Mouse (Mus musculus) heart, postnatal 0 days (tissue): ENCODE results near the gene Tmem50a.
A peak's percentile ranks its signal among the peaks of the same experiment; 100 is the strongest.

Source experiments
- CTCF ChIP-seq: IDR thresholded peaks from 2 replicates; pipeline ENCODE4 v1.5.1; 2016; ENCODE audit warnings: antibody characterized with exemption, control low read depth, low read depth
- EP300 ChIP-seq: IDR thresholded peaks from 2 replicates; pipeline ENCODE4 v1.6.1; 2016; ENCODE audit warnings: antibody characterized with exemption, low read depth

DNA sequence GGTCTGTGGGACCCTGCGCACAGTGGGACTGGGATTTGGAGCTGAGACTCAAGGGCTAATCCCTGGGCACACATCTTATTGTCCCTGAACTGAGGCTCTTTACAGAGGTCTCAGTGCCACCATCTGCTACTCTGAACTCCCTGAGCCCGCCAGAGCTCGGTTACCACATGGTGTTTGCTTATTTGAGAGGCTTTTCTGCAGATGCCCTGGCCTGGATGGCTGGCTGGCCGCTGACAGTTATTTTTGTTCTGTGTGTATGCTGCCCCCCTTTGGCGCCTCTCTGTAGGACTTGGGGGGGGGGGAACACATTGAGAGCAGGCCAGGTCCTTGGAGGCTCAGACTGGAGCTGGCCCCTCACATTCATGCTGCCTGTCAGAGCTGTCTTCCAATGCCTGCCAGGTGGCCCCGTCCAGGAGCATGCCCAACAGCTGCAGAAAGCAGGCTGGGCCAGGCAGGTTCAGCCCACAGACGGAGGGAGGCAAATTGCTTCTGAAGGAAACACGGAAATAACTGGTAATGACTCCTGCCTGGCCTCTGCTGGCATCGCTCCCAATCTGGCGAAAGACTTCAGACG is 35.8 kb upstream of the Tmem50a start:
- TF ChIP-seq CTCF (peak; percentile 55), EP300 (peak; percentile 36; the same call in 1 of the 2 replicates)
